Mouse (Mus musculus): ENCODE data around the gene Ndrg3. TPM values are rescaled to one million over a fixed set of nuclear protein-coding genes. Genes with fewer than 3 reads are reported as not detected.
"Not testable (repeated sequence)": the region's sequence is repeated elsewhere in the genome, so short reads cannot be mapped to it uniquely, and the experiment has no call there.

Gene Ndrg3
- polyA plus RNA-seq, 1 experiment from 2014 or later, result 44.6 TPM

GRCm38 (mm10) chr2:156892240-156892639 lies 99.6 kb downstream of the Ndrg3 start:
- no peak for ATAC-seq (ENCODE audit: low read depth)
- 25% methylated on average over 3 of the region's 3 CpGs for WGBS
- Histone ChIP-seq H3K9ac (ENCODE audit: low read length) (no peak overlapping the region), H3K9me3 (ENCODE audit: control insufficient read depth, low read length) (no peaks in the 10 kb centered on the region), H3K27me3 (ENCODE audit: control insufficient read depth, insufficient read depth, low read depth, low read length) (no peaks in the 10 kb centered on the region), H3K27ac (ENCODE audit: low read length) (no peak overlapping the region), H3K36me3 (ENCODE audit: control insufficient read depth, insufficient read depth, low read length) (no peaks in the 10 kb centered on the region), H3K4me3 (ENCODE audit: low read length) (no peak overlapping the region), H3K4me1 (replicated peaks; ENCODE audit: control insufficient read depth, insufficient read depth, low read length) (no peaks in the 10 kb centered on the region; the same call in 1 of the 2 replicates), H3K4me2 (ENCODE audit: low read depth, low read length) (no peak overlapping the region)

GRCm38 (mm10) chr2:156888490-156888889 lies 103.4 kb downstream of the Ndrg3 start:
- 64% methylated on average over 3 of the region's 3 CpGs for WGBS
- no peak for ATAC-seq (ENCODE audit: low read depth)
- Histone ChIP-seq H3K36me3 (ENCODE audit: control insufficient read depth, insufficient read depth, low read length) (no peaks in the 10 kb centered on the region), H3K4me2 (ENCODE audit: low read depth, low read length) (no peak overlapping the region), H3K27ac (ENCODE audit: low read length) (no peak overlapping the region), H3K9me3 (ENCODE audit: control insufficient read depth, low read length) (no peaks in the 10 kb centered on the region), H3K4me3 (ENCODE audit: low read length) (no peak overlapping the region), H3K4me1 (replicated peaks; ENCODE audit: control insufficient read depth, insufficient read depth, low read length) (no peaks in the 10 kb centered on the region), H3K27me3 (ENCODE audit: control insufficient read depth, insufficient read depth, low read depth, low read length) (no peaks in the 10 kb centered on the region), H3K9ac (ENCODE audit: low read length) (no peak overlapping the region)

- no peaks in the 10 kb centered on the region for H3K9me3 ChIP-seq (ENCODE audit: control insufficient read depth, low read length)
- H3K4me1 ChIP-seq (replicated peaks; ENCODE audit: control insufficient read depth, insufficient read depth, low read length), result no peaks in the 10 kb centered on the region
- H3K4me3 ChIP-seq (ENCODE audit: low read length), result no peak within 1 kb of the TSS
- H3K9ac ChIP-seq (ENCODE audit: low read length), result peak within 1 kb of the TSS; percentile 9; the same call in 1 of the 2 replicates
- H3K27me3 ChIP-seq (ENCODE audit: control insufficient read depth, insufficient read depth, low read depth, low read length), result no peaks in the 10 kb centered on the region
- no peaks in the 10 kb centered on the region for H3K36me3 ChIP-seq (ENCODE audit: control insufficient read depth, insufficient read depth, low read length)
- 50% methylated on average over 6 of the region's 6 CpGs for WGBS
- no peak within 1 kb of the TSS for H3K27ac ChIP-seq (ENCODE audit: low read length)
- ATAC-seq (ENCODE audit: low read depth), result no peak
- no peak within 1 kb of the TSS for H3K4me2 ChIP-seq (ENCODE audit: low read depth, low read length)
Observed at GRCm38 (mm10) chr2:156887017-156887416, 104.8 kb downstream of the Ndrg3 start, which contains the start of gene Sla2. Gene Sla2 (minus strand): TSS chr2:156887192.

- WGBS, result 69% methylated on average over 10 of the region's 10 CpGs
- H3K4me2 ChIP-seq (ENCODE audit: low read depth, low read length), result no peak overlapping the region
- H3K9ac ChIP-seq (ENCODE audit: low read length), result no peak overlapping the region; the same call in 1 of the 2 replicates
- no peaks in the 10 kb centered on the region for H3K9me3 ChIP-seq (ENCODE audit: control insufficient read depth, low read length)
- ATAC-seq (ENCODE audit: low read depth), result no peak
- no peak overlapping the region for H3K27ac ChIP-seq (ENCODE audit: low read length)
- no peaks in the 10 kb centered on the region for H3K36me3 ChIP-seq (ENCODE audit: control insufficient read depth, insufficient read depth, low read length)
- no peaks in the 10 kb centered on the region for H3K4me1 ChIP-seq (replicated peaks; ENCODE audit: control insufficient read depth, insufficient read depth, low read length)
- H3K27me3 ChIP-seq (ENCODE audit: control insufficient read depth, insufficient read depth, low read depth, low read length), result no peaks in the 10 kb centered on the region
- no peak overlapping the region for H3K4me3 ChIP-seq (ENCODE audit: low read length)
Observed at GRCm38 (mm10) chr2:156886084-156886631, 105.7 kb downstream of the Ndrg3 start.

GRCm38 (mm10) chr2:156885666-156886065 lies 106.2 kb downstream of the Ndrg3 start:
- H3K4me2 ChIP-seq (ENCODE audit: low read depth, low read length); H3K4me1 ChIP-seq (replicated peaks; ENCODE audit: control insufficient read depth, insufficient read depth, low read length); H3K27ac ChIP-seq (ENCODE audit: low read length); H3K27me3 ChIP-seq (ENCODE audit: control insufficient read depth, insufficient read depth, low read depth, low read length); H3K4me3 ChIP-seq (ENCODE audit: low read length); ATAC-seq (ENCODE audit: low read depth); H3K36me3 ChIP-seq (ENCODE audit: control insufficient read depth, insufficient read depth, low read length); H3K9ac ChIP-seq (ENCODE audit: low read length); H3K9me3 ChIP-seq (ENCODE audit: control insufficient read depth, low read length): not testable (repeated sequence)
- 80% methylated on average over 2 of the region's 2 CpGs for WGBS

- no peaks in the 10 kb centered on the region for H3K9me3 ChIP-seq (ENCODE audit: control insufficient read depth, low read length)
- no peak overlapping the region for H3K4me2 ChIP-seq (ENCODE audit: low read depth, low read length)
- H3K36me3 ChIP-seq (ENCODE audit: control insufficient read depth, insufficient read depth, low read length), result no peaks in the 10 kb centered on the region
- H3K4me3 ChIP-seq (ENCODE audit: low read length), result no peak overlapping the region
- H3K4me1 ChIP-seq (replicated peaks; ENCODE audit: control insufficient read depth, insufficient read depth, low read length), result peaks cover 1% of the 10 kb centered on the region; the same call in 1 of the 2 replicates
- 80% methylated on average over 10 of the region's 10 CpGs for WGBS
- no peak for ATAC-seq (ENCODE audit: low read depth)
- no peaks in the 10 kb centered on the region for H3K27me3 ChIP-seq (ENCODE audit: control insufficient read depth, insufficient read depth, low read depth, low read length)
- no peak overlapping the region for H3K9ac ChIP-seq (ENCODE audit: low read length)
- H3K27ac ChIP-seq (ENCODE audit: low read length), result no peak overlapping the region
Observed at GRCm38 (mm10) chr2:156884396-156885211, 107.3 kb downstream of the Ndrg3 start.

- Histone ChIP-seq H3K4me3 (ENCODE audit: low read length) (no peak overlapping the region), H3K27ac (ENCODE audit: low read length) (no peak overlapping the region), H3K36me3 (ENCODE audit: control insufficient read depth, insufficient read depth, low read length) (no peaks in the 10 kb centered on the region), H3K27me3 (ENCODE audit: control insufficient read depth, insufficient read depth, low read depth, low read length) (no peaks in the 10 kb centered on the region), H3K9me3 (ENCODE audit: control insufficient read depth, low read length) (no peaks in the 10 kb centered on the region), H3K9ac (ENCODE audit: low read length) (no peak overlapping the region), H3K4me1 (replicated peaks; ENCODE audit: control insufficient read depth, insufficient read depth, low read length) (peaks cover 20% of the 10 kb centered on the region), H3K4me2 (ENCODE audit: low read depth, low read length) (no peak overlapping the region)
- 25% methylated on average over 10 of the region's 10 CpGs for WGBS
- ATAC-seq (ENCODE audit: low read depth), result no peak
Observed at GRCm38 (mm10) chr2:156882431-156883001, 109.3 kb downstream of the Ndrg3 start.

- H3K27me3 ChIP-seq (ENCODE audit: control insufficient read depth, insufficient read depth, low read depth, low read length), result no peaks in the 10 kb centered on the region
- no peak for ATAC-seq (ENCODE audit: low read depth)
- H3K36me3 ChIP-seq (ENCODE audit: control insufficient read depth, insufficient read depth, low read length), result peaks cover 5% of the 10 kb centered on the region; the same call in 1 of the 2 replicates
- WGBS, result 81% methylated on average over 3 of the region's 3 CpGs
- H3K9ac ChIP-seq (ENCODE audit: low read length), result no peak overlapping the region
- H3K27ac ChIP-seq (ENCODE audit: low read length), result no peak overlapping the region
- no peaks in the 10 kb centered on the region for H3K9me3 ChIP-seq (ENCODE audit: control insufficient read depth, low read length)
- no peak overlapping the region for H3K4me2 ChIP-seq (ENCODE audit: low read depth, low read length)
- peaks cover 21% of the 10 kb centered on the region for H3K4me1 ChIP-seq (replicated peaks; ENCODE audit: control insufficient read depth, insufficient read depth, low read length)
- H3K4me3 ChIP-seq (ENCODE audit: low read length), result no peak overlapping the region
Observed at GRCm38 (mm10) chr2:156879541-156879940, 112.3 kb downstream of the Ndrg3 start.

GRCm38 (mm10) chr2:156877726-156878125 lies 114.1 kb downstream of the Ndrg3 start:
- no peak overlapping the region for H3K4me3 ChIP-seq (ENCODE audit: low read length)
- H3K36me3 ChIP-seq (ENCODE audit: control insufficient read depth, insufficient read depth, low read length), result peaks cover 13% of the 10 kb centered on the region
- no peaks in the 10 kb centered on the region for H3K9me3 ChIP-seq (ENCODE audit: control insufficient read depth, low read length)
- peak; percentile 54 for ATAC-seq (ENCODE audit: low read depth)
- no peak overlapping the region for H3K27ac ChIP-seq (ENCODE audit: low read length)
- H3K9ac ChIP-seq (ENCODE audit: low read length), result no peak overlapping the region
- no peak overlapping the region for H3K4me2 ChIP-seq (ENCODE audit: low read depth, low read length)
- WGBS, result 30% methylated on average over 9 of the region's 9 CpGs
- peaks cover 21% of the 10 kb centered on the region for H3K4me1 ChIP-seq (replicated peaks; ENCODE audit: control insufficient read depth, insufficient read depth, low read length)
- no peaks in the 10 kb centered on the region for H3K27me3 ChIP-seq (ENCODE audit: control insufficient read depth, insufficient read depth, low read depth, low read length)

Measured in lung, embryonic 16.5 days (tissue).